Mouse (Mus musculus): Measurements from ENCODE around the gene Cdk17. TPM values are rescaled to one million over a fixed set of nuclear protein-coding genes. Genes with fewer than 3 reads are reported as not detected.
A peak's percentile ranks its signal among the peaks of the same experiment; 100 is the strongest.

Cdk17 gene
- 8.2 and 8.6 TPM in 2 replicates for polyA plus RNA-seq (2015; fragmentation: Nextera tagmentation; extraction: Ambion mirVana)

GRCm38 (mm10) chr10:93160807-93161510 lies at the start of gene Cdk17:
Gene Cdk17 (plus strand): TSS chr10:93160875.
- no peaks in the 10 kb centered on the region for H3K36me3 ChIP-seq (ENCODE audit: control insufficient read depth, insufficient read depth, low read length)
- DNase-seq (ENCODE audit: low spot score) (peak; percentile 70), ATAC-seq (ENCODE audit: low FRiP score, low TSS enrichment) (peak; percentile 85)
- peak within 1 kb of the TSS; percentile 77 for H3K4me2 ChIP-seq (replicated peaks; ENCODE audit: low read depth)
- no peaks in the 10 kb centered on the region for H3K9me3 ChIP-seq (ENCODE audit: control insufficient read depth, low read length)
- TF ChIP-seq CTCF (IDR thresholded peaks at IDR 0.05; ENCODE audit: low read depth) (no peak), EP300 (optimal IDR thresholded peaks at IDR 0.05) (no peak)
- peak within 1 kb of the TSS; percentile 99 for H3K9ac ChIP-seq (ENCODE audit: low read length)
- peak within 1 kb of the TSS; percentile 98 for H3K4me3 ChIP-seq (ENCODE audit: low read depth, low read length)
- H3K27me3 ChIP-seq (ENCODE audit: control insufficient read depth, insufficient read depth, low read length): no peaks in the 10 kb centered on the region
- H3K27ac ChIP-seq (replicated peaks): peak within 1 kb of the TSS; percentile 100
- peaks cover 3% of the 10 kb centered on the region for H3K4me1 ChIP-seq (replicated peaks; ENCODE audit: control insufficient read depth, insufficient read depth)
- WGBS: under 1% methylated on average over 77 of the region's 97 CpGs

- Histone ChIP-seq H3K36me3 (ENCODE audit: control insufficient read depth, insufficient read depth, low read length) (no peaks in the 10 kb centered on the region), H3K4me3 (ENCODE audit: low read depth, low read length) (no peak overlapping the region), H3K9me3 (ENCODE audit: control insufficient read depth, low read length) (no peaks in the 10 kb centered on the region), H3K9ac (ENCODE audit: low read length) (no peak overlapping the region), H3K4me2 (replicated peaks; ENCODE audit: low read depth) (no peak overlapping the region), H3K27ac (replicated peaks) (no peak overlapping the region), H3K4me1 (replicated peaks; ENCODE audit: control insufficient read depth, insufficient read depth) (no peaks in the 10 kb centered on the region), H3K27me3 (ENCODE audit: control insufficient read depth, insufficient read depth, low read length) (no peaks in the 10 kb centered on the region)
- no peak for DNase-seq (ENCODE audit: low spot score)
- no peak for TF ChIP-seq EP300 (optimal IDR thresholded peaks at IDR 0.05)
- no peak for TF ChIP-seq CTCF (IDR thresholded peaks at IDR 0.05; ENCODE audit: low read depth)
- 57% methylated on average over 8 of the region's 8 CpGs for WGBS
- no peak for ATAC-seq (ENCODE audit: low FRiP score, low TSS enrichment)
These were observed 49.3 kb upstream of the Cdk17 start for GRCm38 (mm10) chr10:93111412-93111811.

- Histone ChIP-seq H3K36me3 (ENCODE audit: control insufficient read depth, insufficient read depth, low read length) (no peaks in the 10 kb centered on the region), H3K4me1 (replicated peaks; ENCODE audit: control insufficient read depth, insufficient read depth) (no peaks in the 10 kb centered on the region), H3K9me3 (ENCODE audit: control insufficient read depth, low read length) (no peaks in the 10 kb centered on the region), H3K4me3 (ENCODE audit: low read depth, low read length) (no peak overlapping the region), H3K9ac (ENCODE audit: low read length) (no peak overlapping the region), H3K4me2 (replicated peaks; ENCODE audit: low read depth) (no peak overlapping the region), H3K27me3 (ENCODE audit: control insufficient read depth, insufficient read depth, low read length) (no peaks in the 10 kb centered on the region), H3K27ac (replicated peaks) (no peak overlapping the region)
- no peak for TF ChIP-seq EP300 (optimal IDR thresholded peaks at IDR 0.05)
- no peak for TF ChIP-seq CTCF (IDR thresholded peaks at IDR 0.05; ENCODE audit: low read depth)
- DNase-seq (ENCODE audit: low spot score) (no peak), ATAC-seq (ENCODE audit: low FRiP score, low TSS enrichment) (no peak)
- 92% methylated on average over 6 of the region's 6 CpGs for WGBS
These were observed 48.7 kb upstream of the Cdk17 start for GRCm38 (mm10) chr10:93112021-93112420.

GRCm38 (mm10) chr10:93113968-93114367 lies 46.7 kb upstream of the Cdk17 start:
- Histone ChIP-seq H3K4me1 (replicated peaks; ENCODE audit: control insufficient read depth, insufficient read depth) (no peaks in the 10 kb centered on the region), H3K36me3 (ENCODE audit: control insufficient read depth, insufficient read depth, low read length) (no peaks in the 10 kb centered on the region), H3K4me3 (ENCODE audit: low read depth, low read length) (no peak overlapping the region), H3K4me2 (replicated peaks; ENCODE audit: low read depth) (no peak overlapping the region), H3K27me3 (ENCODE audit: control insufficient read depth, insufficient read depth, low read length) (no peaks in the 10 kb centered on the region), H3K9ac (ENCODE audit: low read length) (no peak overlapping the region), H3K9me3 (ENCODE audit: control insufficient read depth, low read length) (no peaks in the 10 kb centered on the region), H3K27ac (replicated peaks) (no peak overlapping the region)
- 66% methylated on average over 8 of the region's 8 CpGs for WGBS
- TF ChIP-seq EP300 (optimal IDR thresholded peaks at IDR 0.05): no peak
- TF ChIP-seq CTCF (IDR thresholded peaks at IDR 0.05; ENCODE audit: low read depth): no peak
- DNase-seq (ENCODE audit: low spot score): peak; percentile 33
- ATAC-seq (ENCODE audit: low FRiP score, low TSS enrichment): 0 out of 2 replicates have a peak, but pooled peaks have one; percentile 49

GRCm38 (mm10) chr10:93114782-93115181 lies 45.9 kb upstream of the Cdk17 start:
- TF ChIP-seq EP300 (optimal IDR thresholded peaks at IDR 0.05) (no peak), CTCF (IDR thresholded peaks at IDR 0.05; ENCODE audit: low read depth) (no peak)
- WGBS: 69% methylated on average over 1 of the region's 1 CpGs

GRCm38 (mm10) chr10:93115743-93116142 lies 44.9 kb upstream of the Cdk17 start:
- 94% methylated on average over 1 of the region's 1 CpGs for WGBS
- H3K4me3 ChIP-seq (ENCODE audit: low read depth, low read length): no peak overlapping the region
- TF ChIP-seq CTCF (IDR thresholded peaks at IDR 0.05; ENCODE audit: low read depth): no peak
- H3K27ac ChIP-seq (replicated peaks): no peak overlapping the region
- ATAC-seq (ENCODE audit: low FRiP score, low TSS enrichment) (no peak), DNase-seq (ENCODE audit: low spot score) (no peak)
- no peaks in the 10 kb centered on the region for H3K27me3 ChIP-seq (ENCODE audit: control insufficient read depth, insufficient read depth, low read length)
- H3K36me3 ChIP-seq (ENCODE audit: control insufficient read depth, insufficient read depth, low read length): no peaks in the 10 kb centered on the region
- no peak overlapping the region for H3K9ac ChIP-seq (ENCODE audit: low read length)
- H3K4me2 ChIP-seq (replicated peaks; ENCODE audit: low read depth): no peak overlapping the region
- H3K9me3 ChIP-seq (ENCODE audit: control insufficient read depth, low read length): no peaks in the 10 kb centered on the region
- H3K4me1 ChIP-seq (replicated peaks; ENCODE audit: control insufficient read depth, insufficient read depth): no peaks in the 10 kb centered on the region

More at GRCm38 (mm10) chr10:93114782-93115181, 45.9 kb upstream of the Cdk17 start:
- H3K9ac ChIP-seq (ENCODE audit: low read length): no peak overlapping the region
- H3K4me1 ChIP-seq (replicated peaks; ENCODE audit: control insufficient read depth, insufficient read depth): no peaks in the 10 kb centered on the region
- H3K4me2 ChIP-seq (replicated peaks; ENCODE audit: low read depth): no peak overlapping the region
- H3K27me3 ChIP-seq (ENCODE audit: control insufficient read depth, insufficient read depth, low read length): no peaks in the 10 kb centered on the region
- no peaks in the 10 kb centered on the region for H3K9me3 ChIP-seq (ENCODE audit: control insufficient read depth, low read length)
- ATAC-seq (ENCODE audit: low FRiP score, low TSS enrichment) (no peak), DNase-seq (ENCODE audit: low spot score) (no peak)
- H3K27ac ChIP-seq (replicated peaks): no peak overlapping the region
- no peak overlapping the region for H3K4me3 ChIP-seq (ENCODE audit: low read depth, low read length)
- no peaks in the 10 kb centered on the region for H3K36me3 ChIP-seq (ENCODE audit: control insufficient read depth, insufficient read depth, low read length)

All from stomach, postnatal 0 days (tissue).